Mouse (Mus musculus): ENCODE measurements around the gene Prss40.

DNA sequence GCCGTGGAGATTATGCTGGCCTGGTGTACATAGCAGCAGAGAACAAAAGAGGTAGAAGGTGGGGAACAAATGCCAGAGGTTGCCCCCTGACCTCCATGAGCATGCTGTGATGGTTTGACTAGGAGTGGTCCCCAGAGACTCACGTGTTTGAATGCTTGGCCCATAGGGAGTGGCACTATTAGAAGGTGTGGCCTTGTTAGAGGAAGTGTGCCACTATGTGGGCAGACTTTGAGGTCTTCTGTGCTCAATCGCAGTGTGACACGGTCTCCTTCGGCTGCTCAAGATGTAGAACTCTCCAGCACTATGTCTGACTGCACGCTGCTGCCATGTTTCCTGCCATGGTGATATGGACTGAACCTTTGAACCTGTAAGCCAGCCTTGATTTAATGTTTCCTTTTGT is 12.5 kb upstream of the Prss40 start:
- no peak for TF ChIP-seq CTCF (IDR thresholded peaks at IDR 0.05; ENCODE audit: low read depth)
- TF ChIP-seq EP300 (IDR thresholded peaks at IDR 0.05; ENCODE audit: low read depth), result no peak
